Mouse (Mus musculus): Measurements from ENCODE around the gene Tas2r102. TPM values are rescaled to one million over a fixed set of nuclear protein-coding genes. Genes with fewer than 3 reads are reported as not detected.

Gene Tas2r102
- polyA plus RNA-seq (2012; rRNA removed) (not detected in 2 replicates), polyA plus RNA-seq (2014; fragmentation: Nextera tagmentation; extraction: Ambion mirVana) (not detected in 2 replicates)

- TF ChIP-seq EP300 (IDR thresholded peaks at IDR 0.05; ENCODE audit: low read depth) = no peak
- no peak for TF ChIP-seq CTCF (IDR thresholded peaks at IDR 0.05; ENCODE audit: low read depth)
Measured at GRCm38 (mm10) chr6:132761831-132762230, at the start of gene Tas2r102. Gene Tas2r102, plus strand, starts transcription at chr6:132762131.

GRCm38 (mm10) chr6:132737935-132738334, 24.0 kb upstream of the Tas2r102 start, which contains the start of gene Tas2r115:
Gene Tas2r115, minus strand, starts transcription at chr6:132738035.
- no peaks in the 10 kb centered on the region for H3K9me3 ChIP-seq (ENCODE audit: control insufficient read depth, low read length)
- TF ChIP-seq EP300 (IDR thresholded peaks at IDR 0.05; ENCODE audit: low read depth) = no peak
- TF ChIP-seq CTCF (IDR thresholded peaks at IDR 0.05; ENCODE audit: low read depth) = no peak
- no peaks in the 10 kb centered on the region for H3K4me1 ChIP-seq (replicated peaks; ENCODE audit: control insufficient read depth in 2 of 2, insufficient read depth in 2 of 2, low read length in 1 of 2)
- H3K9ac ChIP-seq (replicated peaks) = no peak within 1 kb of the TSS
- no peak within 1 kb of the TSS for H3K4me3 ChIP-seq (ENCODE audit: insufficient read depth in 1 of 2, low read depth in 2 of 2, low read length in 2 of 2)
- DNase-seq (ENCODE audit: low read depth in 3 of 3, low spot score in 3 of 3) = no peak
- no peaks in the 10 kb centered on the region for H3K27me3 ChIP-seq (ENCODE audit: control insufficient read depth, insufficient read depth, low read length)
- no peak for ATAC-seq (ENCODE audit: insufficient read depth)
- H3K36me3 ChIP-seq (replicated peaks; ENCODE audit: control insufficient read depth, insufficient read depth, low read depth) = no peaks in the 10 kb centered on the region
- 52% methylated on average over 2 of the region's 2 CpGs for WGBS (ENCODE audit: insufficient replicate concordance)
- no peak within 1 kb of the TSS for H3K27ac ChIP-seq
- no peak within 1 kb of the TSS for H3K4me2 ChIP-seq (ENCODE audit: low read depth)

More at GRCm38 (mm10) chr6:132761831-132762230, at the start of gene Tas2r102:
- Histone ChIP-seq H3K4me3 (ENCODE audit: insufficient read depth in 1 of 2, low read depth in 2 of 2, low read length in 2 of 2) (no peak within 1 kb of the TSS), H3K36me3 (replicated peaks; ENCODE audit: control insufficient read depth, insufficient read depth, low read depth) (no peaks in the 10 kb centered on the region), H3K9ac (replicated peaks) (no peak within 1 kb of the TSS), H3K9me3 (ENCODE audit: control insufficient read depth, low read length) (no peaks in the 10 kb centered on the region), H3K4me2 (ENCODE audit: low read depth) (no peak within 1 kb of the TSS), H3K27ac (no peak within 1 kb of the TSS), H3K27me3 (ENCODE audit: control insufficient read depth, insufficient read depth, low read length) (no peaks in the 10 kb centered on the region), H3K4me1 (replicated peaks; ENCODE audit: control insufficient read depth in 2 of 2, insufficient read depth in 2 of 2, low read length in 1 of 2) (no peaks in the 10 kb centered on the region)
- WGBS (ENCODE audit: insufficient replicate concordance) = 80% methylated on average over 2 of the region's 2 CpGs
- no peak for DNase-seq (ENCODE audit: low read depth in 3 of 3, low spot score in 3 of 3)
- ATAC-seq (ENCODE audit: insufficient read depth) = no peak

GRCm38 (mm10) chr6:132750206-132750605, 11.7 kb upstream of the Tas2r102 start:
- WGBS (ENCODE audit: insufficient replicate concordance) = 56% methylated on average over 2 of the region's 2 CpGs
- H3K27me3 ChIP-seq (ENCODE audit: control insufficient read depth, insufficient read depth, low read length) = no peaks in the 10 kb centered on the region

GRCm38 (mm10) chr6:132754430-132754829, 7.5 kb upstream of the Tas2r102 start, which contains the start of gene Tas2r124:
Gene Tas2r124, plus strand, starts transcription at chr6:132754730.
- no peaks in the 10 kb centered on the region for H3K27me3 ChIP-seq (ENCODE audit: control insufficient read depth, insufficient read depth, low read length)
- no peak within 1 kb of the TSS for H3K4me3 ChIP-seq (ENCODE audit: insufficient read depth in 1 of 2, low read depth in 2 of 2, low read length in 2 of 2)
- H3K4me2 ChIP-seq (ENCODE audit: low read depth) = no peak within 1 kb of the TSS
- no peak within 1 kb of the TSS for H3K27ac ChIP-seq
- no peak for ATAC-seq (ENCODE audit: insufficient read depth)
- H3K4me1 ChIP-seq (replicated peaks; ENCODE audit: control insufficient read depth in 2 of 2, insufficient read depth in 2 of 2, low read length in 1 of 2) = no peaks in the 10 kb centered on the region
- no peak within 1 kb of the TSS for H3K9ac ChIP-seq (replicated peaks)
- H3K36me3 ChIP-seq (replicated peaks; ENCODE audit: control insufficient read depth, insufficient read depth, low read depth) = no peaks in the 10 kb centered on the region
- 55% methylated on average over 1 of the region's 1 CpGs for WGBS (ENCODE audit: insufficient replicate concordance)
- no peak for DNase-seq (ENCODE audit: low read depth in 3 of 3, low spot score in 3 of 3)
- no peaks in the 10 kb centered on the region for H3K9me3 ChIP-seq (ENCODE audit: control insufficient read depth, low read length)
- TF ChIP-seq EP300 (IDR thresholded peaks at IDR 0.05; ENCODE audit: low read depth) = no peak
- TF ChIP-seq CTCF (IDR thresholded peaks at IDR 0.05; ENCODE audit: low read depth) = no peak

More at GRCm38 (mm10) chr6:132750206-132750605, 11.7 kb upstream of the Tas2r102 start:
- H3K9me3 ChIP-seq (ENCODE audit: control insufficient read depth, low read length) = no peaks in the 10 kb centered on the region
- DNase-seq (ENCODE audit: low read depth in 3 of 3, low spot score in 3 of 3) = no peak
- H3K9ac ChIP-seq (replicated peaks) = no peak overlapping the region
- H3K36me3 ChIP-seq (replicated peaks; ENCODE audit: control insufficient read depth, insufficient read depth, low read depth) = no peaks in the 10 kb centered on the region
- TF ChIP-seq CTCF (IDR thresholded peaks at IDR 0.05; ENCODE audit: low read depth) (no peak), EP300 (IDR thresholded peaks at IDR 0.05; ENCODE audit: low read depth) (no peak)
- no peak overlapping the region for H3K27ac ChIP-seq
- no peak overlapping the region for H3K4me3 ChIP-seq (ENCODE audit: insufficient read depth in 1 of 2, low read depth in 2 of 2, low read length in 2 of 2)
- no peaks in the 10 kb centered on the region for H3K4me1 ChIP-seq (replicated peaks; ENCODE audit: control insufficient read depth in 2 of 2, insufficient read depth in 2 of 2, low read length in 1 of 2)
- no peak overlapping the region for H3K4me2 ChIP-seq (ENCODE audit: low read depth)
- no peak for ATAC-seq (ENCODE audit: insufficient read depth)

GRCm38 (mm10) chr6:132778062-132778461, 16.1 kb downstream of the Tas2r102 start, which contains the start of gene Tas2r136:
Gene Tas2r136, minus strand, starts transcription at chr6:132778162.
- no peak for ATAC-seq (ENCODE audit: insufficient read depth)

More at GRCm38 (mm10) chr6:132778062-132778461, 16.1 kb downstream of the Tas2r102 start, which contains the start of gene Tas2r136:
- Histone ChIP-seq H3K4me3 (ENCODE audit: insufficient read depth in 1 of 2, low read depth in 2 of 2, low read length in 2 of 2) (no peak within 1 kb of the TSS), H3K9ac (replicated peaks) (no peak within 1 kb of the TSS), H3K27ac (no peak within 1 kb of the TSS), H3K4me1 (replicated peaks; ENCODE audit: control insufficient read depth in 2 of 2, insufficient read depth in 2 of 2, low read length in 1 of 2) (no peaks in the 10 kb centered on the region), H3K27me3 (ENCODE audit: control insufficient read depth, insufficient read depth, low read length) (no peaks in the 10 kb centered on the region), H3K9me3 (ENCODE audit: control insufficient read depth, low read length) (no peaks in the 10 kb centered on the region), H3K36me3 (replicated peaks; ENCODE audit: control insufficient read depth, insufficient read depth, low read depth) (no peaks in the 10 kb centered on the region), H3K4me2 (ENCODE audit: low read depth) (no peak within 1 kb of the TSS)
- no peak for DNase-seq (ENCODE audit: low read depth in 3 of 3, low spot score in 3 of 3)
- no peak for TF ChIP-seq CTCF (IDR thresholded peaks at IDR 0.05; ENCODE audit: low read depth)
- TF ChIP-seq EP300 (IDR thresholded peaks at IDR 0.05; ENCODE audit: low read depth) = no peak

All from liver, embryonic 14.5 days (tissue).